Mouse (Mus musculus): ENCODE results near the gene Pfn2.

GRCm38 (mm10) chr3:57845786-57846661, 1.9 kb downstream of the Pfn2 start:
- no peak for TF ChIP-seq CTCF (IDR thresholded peaks at IDR 0.05; ENCODE audit: borderline replicate concordance, insufficient read depth, low read depth, low read length)
- TF ChIP-seq POLR2A (IDR thresholded peaks at IDR 0.05; ENCODE audit: borderline replicate concordance, insufficient read depth, low read length) = no peak
